Mouse (Mus musculus) lung, postnatal 0 days (tissue): ENCODE data around the gene Mag.
A peak's percentile ranks its signal among the peaks of the same experiment; 100 is the strongest.

Experiments used
- CTCF ChIP-seq: IDR thresholded peaks from 2 replicates; pipeline ENCODE4 v1.5.1; 2016; ENCODE audit warnings: antibody characterized with exemption, mild to moderate bottlenecking
- EP300 ChIP-seq: IDR thresholded peaks from 2 replicates; pipeline ENCODE4 v1.6.1; 2016; ENCODE audit warnings: antibody characterized with exemption, mild to moderate bottlenecking, control low read depth

- TF ChIP-seq CTCF (peak; percentile 25; the same call in 1 of the 2 replicates), EP300 (no peak)
These were observed 39.4 kb upstream of the Mag start for GRCm38 (mm10) chr7:30954036-30954435.
